Mouse (Mus musculus): ENCODE measurements around the gene Ankrd54. TPM values are rescaled to one million over a fixed set of nuclear protein-coding genes. Genes with fewer than 3 reads are reported as not detected.
"Not testable (repeated sequence)": the region's sequence is repeated elsewhere in the genome, so short reads cannot be mapped to it uniquely, and the experiment has no call there.

Gene Ankrd54
- polyA plus RNA-seq, 1 experiment from 2014 or later: 42.6 TPM

- no peak overlapping the region for H3K4me3 ChIP-seq (replicated peaks; ENCODE audit: low read depth, low read length)
- ATAC-seq (replicated peaks; ENCODE audit: low FRiP score, low read depth) (peak; percentile 9; the same call in 1 of the 2 replicates), DNase-seq (ENCODE audit: low spot score) (no peak)
- H3K27me3 ChIP-seq (ENCODE audit: insufficient read depth, low read length): no peaks in the 10 kb centered on the region
- H3K36me3 ChIP-seq (ENCODE audit: insufficient read depth, low read length): no peaks in the 10 kb centered on the region
- H3K27ac ChIP-seq: no peak overlapping the region
- peaks cover 26% of the 10 kb centered on the region for H3K4me1 ChIP-seq (replicated peaks; ENCODE audit: insufficient read depth, low read length)
- TF ChIP-seq CTCF (IDR thresholded peaks at IDR 0.05; ENCODE audit: low read depth): no peak
- H3K9ac ChIP-seq (ENCODE audit: low read depth, low read length): 0 out of 2 replicates have a peak overlapping the region, but pooled peaks have one; percentile 14
- 41% methylated on average over 10 of the region's 10 CpGs for WGBS
- H3K4me2 ChIP-seq (ENCODE audit: low read length): no peak overlapping the region
- no peaks in the 10 kb centered on the region for H3K9me3 ChIP-seq (replicated peaks; ENCODE audit: low read length)
Measured at GRCm38 (mm10) chr15:79022671-79023230, 39.9 kb downstream of the Ankrd54 start.

GRCm38 (mm10) chr15:79018886-79019285, 43.8 kb downstream of the Ankrd54 start:
- H3K27ac ChIP-seq: no peak overlapping the region
- ATAC-seq (replicated peaks; ENCODE audit: low FRiP score, low read depth): no peak
- 44% methylated on average over 3 of the region's 3 CpGs for WGBS

GRCm38 (mm10) chr15:79018191-79018590, 44.5 kb downstream of the Ankrd54 start:
- no peaks in the 10 kb centered on the region for H3K36me3 ChIP-seq (ENCODE audit: insufficient read depth, low read length)
- no peaks in the 10 kb centered on the region for H3K27me3 ChIP-seq (ENCODE audit: insufficient read depth, low read length)
- no peak overlapping the region for H3K4me3 ChIP-seq (replicated peaks; ENCODE audit: low read depth, low read length)
- H3K9me3 ChIP-seq (replicated peaks; ENCODE audit: low read length): no peaks in the 10 kb centered on the region
- DNase-seq (ENCODE audit: low spot score) (peak; percentile 74), ATAC-seq (replicated peaks; ENCODE audit: low FRiP score, low read depth) (no peak; the same call in 1 of the 2 replicates)
- TF ChIP-seq CTCF (IDR thresholded peaks at IDR 0.05; ENCODE audit: low read depth): no peak
- WGBS: 12% methylated on average over 4 of the region's 4 CpGs
- peaks cover 7% of the 10 kb centered on the region; the same call in 1 of the 2 replicates for H3K4me1 ChIP-seq (replicated peaks; ENCODE audit: insufficient read depth, low read length)
- no peak overlapping the region for H3K4me2 ChIP-seq (ENCODE audit: low read length)
- H3K27ac ChIP-seq: no peak overlapping the region
- no peak overlapping the region for H3K9ac ChIP-seq (ENCODE audit: low read depth, low read length)

More at GRCm38 (mm10) chr15:79018886-79019285, 43.8 kb downstream of the Ankrd54 start:
- Histone ChIP-seq H3K4me1 (replicated peaks; ENCODE audit: insufficient read depth, low read length) (peaks cover 7% of the 10 kb centered on the region; the same call in 1 of the 2 replicates), H3K27me3 (ENCODE audit: insufficient read depth, low read length) (no peaks in the 10 kb centered on the region), H3K36me3 (ENCODE audit: insufficient read depth, low read length) (no peaks in the 10 kb centered on the region), H3K9me3 (replicated peaks; ENCODE audit: low read length) (no peaks in the 10 kb centered on the region), H3K9ac (ENCODE audit: low read depth, low read length) (no peak overlapping the region), H3K4me2 (ENCODE audit: low read length) (no peak overlapping the region), H3K4me3 (replicated peaks; ENCODE audit: low read depth, low read length) (no peak overlapping the region)
- peak; percentile 82 for DNase-seq (ENCODE audit: low spot score)
- TF ChIP-seq CTCF (IDR thresholded peaks at IDR 0.05; ENCODE audit: low read depth): peak; percentile 56

- ATAC-seq (replicated peaks; ENCODE audit: low FRiP score, low read depth): no peak
- Histone ChIP-seq H3K4me1 (replicated peaks; ENCODE audit: insufficient read depth, low read length) (no peaks in the 10 kb centered on the region), H3K36me3 (ENCODE audit: insufficient read depth, low read length) (no peaks in the 10 kb centered on the region), H3K9me3 (replicated peaks; ENCODE audit: low read length) (no peaks in the 10 kb centered on the region), H3K27ac (no peak overlapping the region), H3K4me2 (ENCODE audit: low read length) (no peak overlapping the region), H3K4me3 (replicated peaks; ENCODE audit: low read depth, low read length) (no peak overlapping the region), H3K9ac (ENCODE audit: low read depth, low read length) (no peak overlapping the region), H3K27me3 (ENCODE audit: insufficient read depth, low read length) (no peaks in the 10 kb centered on the region)
- DNase-seq (ENCODE audit: low spot score): no peak
- WGBS: 48% methylated on average over 7 of the region's 7 CpGs
- no peak for TF ChIP-seq CTCF (IDR thresholded peaks at IDR 0.05; ENCODE audit: low read depth)
Measured at GRCm38 (mm10) chr15:79013382-79013781, 49.3 kb downstream of the Ankrd54 start.

GRCm38 (mm10) chr15:79011550-79011949, 51.1 kb downstream of the Ankrd54 start:
- Histone ChIP-seq H3K4me3 (replicated peaks; ENCODE audit: low read depth, low read length) (no peak overlapping the region), H3K27me3 (ENCODE audit: insufficient read depth, low read length) (no peaks in the 10 kb centered on the region), H3K4me1 (replicated peaks; ENCODE audit: insufficient read depth, low read length) (no peaks in the 10 kb centered on the region), H3K9ac (ENCODE audit: low read depth, low read length) (no peak overlapping the region), H3K36me3 (ENCODE audit: insufficient read depth, low read length) (no peaks in the 10 kb centered on the region), H3K4me2 (ENCODE audit: low read length) (no peak overlapping the region), H3K9me3 (replicated peaks; ENCODE audit: low read length) (no peaks in the 10 kb centered on the region), H3K27ac (no peak overlapping the region)
- 50% methylated on average over 10 of the region's 10 CpGs for WGBS
- no peak for TF ChIP-seq CTCF (IDR thresholded peaks at IDR 0.05; ENCODE audit: low read depth)
- DNase-seq (ENCODE audit: low spot score) (peak; percentile 31), ATAC-seq (replicated peaks; ENCODE audit: low FRiP score, low read depth) (no peak)

GRCm38 (mm10) chr15:79009734-79010133, 53.0 kb downstream of the Ankrd54 start:
- WGBS: 58% methylated on average over 5 of the region's 5 CpGs
- TF ChIP-seq CTCF (IDR thresholded peaks at IDR 0.05; ENCODE audit: low read depth): no peak
- no peak for ATAC-seq (replicated peaks; ENCODE audit: low FRiP score, low read depth)
- no peaks in the 10 kb centered on the region for H3K4me1 ChIP-seq (replicated peaks; ENCODE audit: insufficient read depth, low read length)
- H3K9ac ChIP-seq (ENCODE audit: low read depth, low read length): no peak overlapping the region
- no peak overlapping the region for H3K4me2 ChIP-seq (ENCODE audit: low read length)
- H3K27me3 ChIP-seq (ENCODE audit: insufficient read depth, low read length): no peaks in the 10 kb centered on the region
- H3K4me3 ChIP-seq (replicated peaks; ENCODE audit: low read depth, low read length): no peak overlapping the region
- peaks cover 16% of the 10 kb centered on the region for H3K36me3 ChIP-seq (ENCODE audit: insufficient read depth, low read length)
- H3K27ac ChIP-seq: no peak overlapping the region
- no peak for DNase-seq (ENCODE audit: low spot score)
- H3K9me3 ChIP-seq (replicated peaks; ENCODE audit: low read length): no peaks in the 10 kb centered on the region

GRCm38 (mm10) chr15:79007836-79008235, 54.9 kb downstream of the Ankrd54 start:
- not testable (repeated sequence) for H3K4me3 ChIP-seq (replicated peaks; ENCODE audit: low read depth, low read length); H3K4me2 ChIP-seq (ENCODE audit: low read length); H3K9ac ChIP-seq (ENCODE audit: low read depth, low read length); ATAC-seq (replicated peaks; ENCODE audit: low FRiP score, low read depth); DNase-seq (ENCODE audit: low spot score); H3K4me1 ChIP-seq (replicated peaks; ENCODE audit: insufficient read depth, low read length); H3K9me3 ChIP-seq (replicated peaks; ENCODE audit: low read length); H3K27ac ChIP-seq; H3K27me3 ChIP-seq (ENCODE audit: insufficient read depth, low read length)
- peaks cover 31% of the 10 kb centered on the region for H3K36me3 ChIP-seq (ENCODE audit: insufficient read depth, low read length)
- WGBS: 91% methylated on average over 6 of the region's 6 CpGs
- TF ChIP-seq CTCF (IDR thresholded peaks at IDR 0.05; ENCODE audit: low read depth): peak; percentile 38

All from kidney, postnatal 0 days (tissue).